ENCODE assay signal across 11 mouse cellular contexts in the genomic region with DNA sequence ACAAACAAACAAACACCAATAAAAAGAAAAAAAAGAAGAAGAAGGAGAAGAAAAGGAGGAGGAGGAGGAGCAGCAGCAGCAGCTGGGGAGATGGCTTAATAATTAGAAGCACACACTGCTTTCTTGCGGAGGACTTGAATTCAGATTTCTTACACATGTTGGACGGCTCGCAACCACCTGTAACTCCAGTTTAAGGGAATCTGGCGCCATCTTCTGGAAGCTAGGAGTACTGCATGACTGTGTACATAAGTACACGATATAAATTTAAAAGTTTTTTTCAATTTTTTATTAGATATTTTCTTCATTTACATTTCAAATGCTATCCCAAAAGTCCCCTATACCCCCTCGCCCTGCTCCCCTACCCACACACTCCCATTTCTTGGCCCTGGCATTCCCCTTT. TPM values are rescaled to one million over a fixed set of nuclear protein-coding genes. Genes with fewer than 3 reads are reported as not detected.
DNase-seq lines count a peak whose midpoint lies in the region; ATAC-seq and TF ChIP-seq lines count a peak whose summit lies in the region.
"Had no signal": no experiment of that assay in that cellular context is flagged by ENCODE, and none has a peak within 500 bp of the region (broad histone marks: within the 10 kb centered on the region; RNA-seq: fewer than 3 reads in every experiment).

No protein-coding gene starts in this region.

- intact Hi-C loops in gastrocnemius, postnatal 14 days (cut with DNase I; ENCODE audit: low total_unique reads): loop anchor here (5.0 kb wide), 1 partner anchor 45 kb away; a partner anchor contains a TSS

- H3K4me1 ChIP-seq in liver, adult 2 months (ENCODE audit: control insufficient read depth, insufficient read depth, low read length): no peaks in the 10 kb centered on the region
- H3K4me1 ChIP-seq in liver, embryonic 12.5 days: peaks cover 4% of the 10 kb centered on the region; the same call in 1 of the 2 replicates
- no peaks in the 10 kb centered on the region for H3K4me1 ChIP-seq in liver, postnatal 0 days (ENCODE audit: insufficient read depth)
- H3K4me1 ChIP-seq in spleen, adult 2 months (ENCODE audit: control insufficient read depth, insufficient read depth, insufficient read length): no peaks in the 10 kb centered on the region

- H3K4me3 ChIP-seq in liver, adult 2 months (ENCODE audit: insufficient read depth, low read depth, low read length): no peak overlapping the region
- H3K4me3 ChIP-seq in liver, embryonic 12.5 days: no peak overlapping the region
- no peak overlapping the region for H3K4me3 ChIP-seq in liver, postnatal 0 days (ENCODE audit: low read depth, low read length)
- no peak overlapping the region for H3K4me3 ChIP-seq in spleen, adult 2 months (ENCODE audit: extremely low read depth, insufficient read depth, insufficient read length)
- H3K4me3 ChIP-seq: neural tube, embryonic 12.5 days had no signal

- no peaks in the 10 kb centered on the region for H3K79me2 ChIP-seq in liver, adult 2 months (ENCODE audit: control insufficient read depth, insufficient read depth, low read length)

- 0 out of 2 replicates have a peak, but pooled peaks cover 6% of the 10 kb centered on the region for H3K27me3 ChIP-seq in liver, adult 2 months (ENCODE audit: control insufficient read depth, insufficient read depth, low read length)
- peaks cover 14% of the 10 kb centered on the region for H3K27me3 ChIP-seq in liver, embryonic 12.5 days (replicated peaks)
- no peaks in the 10 kb centered on the region for H3K27me3 ChIP-seq in liver, postnatal 0 days (ENCODE audit: insufficient read depth, low read length)
- no peaks in the 10 kb centered on the region for H3K27me3 ChIP-seq in spleen, adult 2 months (ENCODE audit: control insufficient read depth, insufficient read depth, low read length)
- H3K27me3 ChIP-seq: neural tube, embryonic 12.5 days had no signal

- peak; percentile 58 for TF ChIP-seq CTCF in liver, adult 2 months (IDR thresholded peaks at IDR 0.05; ENCODE audit: low read depth, low read length)
- peak; percentile 77 for TF ChIP-seq CTCF in liver, postnatal 0 days (IDR thresholded peaks at IDR 0.05; ENCODE audit: low read depth)
- 0 out of 2 replicates have a peak, but pooled peaks have one; percentile 24 for TF ChIP-seq CTCF in spleen, adult 2 months (IDR thresholded peaks at IDR 0.05; ENCODE audit: extremely low read depth, insufficient read depth, insufficient read length, insufficient replicate concordance)

- H3K4me2 ChIP-seq in liver, embryonic 12.5 days: no peak overlapping the region
- no peak overlapping the region for H3K4me2 ChIP-seq in liver, postnatal 0 days (ENCODE audit: low read depth, low read length)
- H3K4me2 ChIP-seq: neural tube, embryonic 12.5 days had no signal

- H3K27ac ChIP-seq in liver, adult 2 months (replicated peaks; ENCODE audit: insufficient read depth, low read depth, low read length): no peak overlapping the region
- no peak overlapping the region for H3K27ac ChIP-seq in liver, embryonic 12.5 days
- no peak overlapping the region for H3K27ac ChIP-seq in liver, postnatal 0 days (ENCODE audit: low read depth)
- no peak overlapping the region for H3K27ac ChIP-seq in spleen, adult 2 months (ENCODE audit: insufficient read depth, low read length)
- H3K27ac ChIP-seq: neural tube, embryonic 12.5 days had no signal

- WGBS in liver, adult 2 months: 34% methylated on average over 6 of the region's 6 CpGs
- 21% methylated on average over 6 of the region's 6 CpGs for WGBS in liver, embryonic 12.5 days (ENCODE audit: insufficient replicate concordance)
- WGBS in liver, postnatal 0 days (ENCODE audit: insufficient replicate concordance): 29% methylated on average over 6 of the region's 6 CpGs
- 37% methylated on average over 6 of the region's 6 CpGs for WGBS in spleen, adult 2 months

- H3K9me3 ChIP-seq in liver, embryonic 12.5 days (replicated peaks): no peaks in the 10 kb centered on the region
- no peaks in the 10 kb centered on the region for H3K9me3 ChIP-seq in liver, postnatal 0 days (ENCODE audit: low read length)
- H3K9me3 ChIP-seq: neural tube, embryonic 12.5 days had no signal

- TF ChIP-seq EP300 in liver, postnatal 0 days (IDR thresholded peaks at IDR 0.05; ENCODE audit: low read depth): no peak

- DNase-seq in adrenal gland, adult (ENCODE audit: inconsistent age in 2 of 2, low spot score in 1 of 2): peak; percentile 49 to 88
- DNase-seq in adrenal gland, adult 8-10 months: no peak
- DNase-seq in liver, adult 2 months (ENCODE audit: extremely low read depth, low read depth, low spot score): peak; percentile 50
- peak; percentile 39 for DNase-seq in c-Kit-negative CD71-positive TER-119-positive erythroid progenitor cells, embryonic 14.5 days (ENCODE audit: low read depth, low spot score)
- peak; percentile 45 for DNase-seq in gastrocnemius, postnatal 14 days
- peak; percentile 67 for DNase-seq in liver, postnatal 0 days
- DNase-seq in spleen, adult 2 months (ENCODE audit: low read depth in 1 of 2, low spot score in 2 of 2): peak; percentile 15 to 34

- no peak for ATAC-seq in liver, embryonic 12.5 days
- ATAC-seq in liver, postnatal 0 days: no peak

- no peak for TF ChIP-seq POLR2A in liver, adult 2 months (IDR thresholded peaks at IDR 0.05; ENCODE audit: extremely low read depth, insufficient read depth, low read length)
- TF ChIP-seq POLR2A in spleen, adult 2 months (IDR thresholded peaks at IDR 0.05; ENCODE audit: low read depth, low read length): no peak

- H3K36me3 ChIP-seq in liver, adult 2 months (ENCODE audit: control insufficient read depth, insufficient read depth, low read length): no peaks in the 10 kb centered on the region
- no peaks in the 10 kb centered on the region for H3K36me3 ChIP-seq in liver, embryonic 12.5 days
- no peaks in the 10 kb centered on the region for H3K36me3 ChIP-seq in liver, postnatal 0 days (replicated peaks; ENCODE audit: insufficient read depth, low read length)
- H3K36me3 ChIP-seq in spleen, adult 2 months (ENCODE audit: control insufficient read depth, insufficient read depth, low read length): no peaks in the 10 kb centered on the region
- H3K36me3 ChIP-seq: neural tube, embryonic 12.5 days had no signal

- H3K9ac ChIP-seq in liver, adult 2 months (ENCODE audit: low read depth, low read length): no peak overlapping the region
- H3K9ac ChIP-seq in liver, embryonic 12.5 days: no peak overlapping the region
- no peak overlapping the region for H3K9ac ChIP-seq in liver, postnatal 0 days (replicated peaks)
- H3K9ac ChIP-seq: neural tube, embryonic 12.5 days had no signal

RNA-seq across cellular contexts. Expression of a gene that starts 29.9 kb away (rescaled TPM):
- total RNA-seq in adrenal gland, adult 8-10 months (2022): under 1 TPM in 1 of 4 experiments, not detected in 3; 0.80 TPM
- total RNA-seq in liver, adult 2 months (2014; rRNA removed): not detected in 2 replicates
- 0.07 TPM in 1 of 2 replicates, not detected in the other for polyA plus RNA-seq in liver, adult 2 months (2012; rRNA removed)
- 6.4 and 6.5 TPM in 2 replicates for polyA plus RNA-seq in liver, embryonic 12.5 days (2016; fragmentation: Nextera tagmentation; extraction: Ambion mirVana)
- total RNA-seq in gastrocnemius, postnatal 14 days (2021): under 1 TPM; 0.22 to 0.43 TPM
- polyA plus RNA-seq in liver, postnatal 0 days (2015; fragmentation: Nextera tagmentation; extraction: Ambion mirVana): 0.09 and 0.89 TPM in 2 replicates
- 0.13 and 1.4 TPM in 2 replicates for polyA plus RNA-seq in spleen, adult 2 months (2012; rRNA removed)
- total RNA-seq: hematopoietic stem cell, adult 5-6 weeks had no signal

RNA-seq across cellular contexts. Expression of a gene that starts 38.0 kb away (rescaled TPM):
- 10 to 100 TPM; 57.4 to 61.2 (median 59.2) TPM for total RNA-seq in adrenal gland, adult 8-10 months (2022)
- total RNA-seq in liver, adult 2 months (2014; rRNA removed): 29.7 and 34.6 TPM in 2 replicates
- 4.8 and 4.9 TPM in 2 replicates for polyA plus RNA-seq in liver, adult 2 months (2012; rRNA removed)
- 9.7 and 11.7 TPM in 2 replicates for polyA plus RNA-seq in liver, embryonic 12.5 days (2016; fragmentation: Nextera tagmentation; extraction: Ambion mirVana)
- 10 to 100 TPM; 21.0 to 22.8 TPM for total RNA-seq in gastrocnemius, postnatal 14 days (2021)
- 3.2 and 3.4 TPM in 2 replicates for polyA plus RNA-seq in liver, postnatal 0 days (2015; fragmentation: Nextera tagmentation; extraction: Ambion mirVana)
- 2.8 and 4.0 TPM in 2 replicates for polyA plus RNA-seq in spleen, adult 2 months (2012; rRNA removed)

RNA-seq across cellular contexts. Expression of a gene that starts 43.0 kb away (rescaled TPM):
- under 1 TPM; 0.51 to 0.98 (median 0.80) TPM for total RNA-seq in adrenal gland, adult 8-10 months (2022)
- not detected in 2 replicates for total RNA-seq in liver, adult 2 months (2014; rRNA removed)
- not detected in 2 replicates for polyA plus RNA-seq in liver, adult 2 months (2012; rRNA removed)
- 0.12 TPM in 1 of 2 replicates, not detected in the other for polyA plus RNA-seq in liver, embryonic 12.5 days (2016; fragmentation: Nextera tagmentation; extraction: Ambion mirVana)
- under 1 TPM in 1 of 2 experiments, not detected in 1; 0.27 TPM for total RNA-seq in gastrocnemius, postnatal 14 days (2021)
- polyA plus RNA-seq in liver, postnatal 0 days (2015; fragmentation: Nextera tagmentation; extraction: Ambion mirVana): not detected in 2 replicates
- 0.53 and 1.3 TPM in 2 replicates for polyA plus RNA-seq in spleen, adult 2 months (2012; rRNA removed)
- total RNA-seq: hematopoietic stem cell, adult 5-6 weeks had no signal
- polyA plus RNA-seq: C2C12 had no signal

Comparison
In these comparisons a context has a peak if more than half of its experiments do, and no peak if none do; other contexts are left out.
1. CTCF ChIP-seq: peak in every context shown above with its lines; median percentile 77 in liver, postnatal 0 days; 58 in liver, adult 2 months; 24 in spleen, adult 2 months.